Mouse (Mus musculus): ENCODE results near the gene Tmem86a. TPM values are rescaled to one million over a fixed set of nuclear protein-coding genes. Genes with fewer than 3 reads are reported as not detected.
A peak's percentile ranks its signal among the peaks of the same experiment; 100 is the strongest.

Gene Tmem86a
- polyA plus RNA-seq, 1 experiment from 2014 or later = 31.9 TPM

DNA sequence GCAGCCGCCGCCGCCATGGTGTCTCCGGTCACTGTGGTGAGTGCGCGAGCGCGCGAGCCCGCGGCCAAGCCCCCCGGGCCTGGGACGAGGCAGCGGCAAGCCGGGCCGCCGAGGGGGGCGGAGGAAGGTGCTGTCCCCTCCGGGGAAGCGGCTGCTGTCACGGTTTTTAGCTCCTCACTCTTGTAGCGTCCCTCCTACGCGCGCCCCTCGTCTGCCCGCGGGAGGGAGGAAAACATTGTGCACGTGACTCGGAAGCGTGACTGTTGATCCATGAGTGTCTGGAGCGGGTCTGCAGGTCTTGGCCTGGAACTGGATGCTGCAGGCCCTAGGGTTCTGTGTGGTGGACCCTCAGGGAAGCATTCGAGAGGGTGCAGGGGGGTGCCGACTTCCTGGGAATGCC lies 365 bp downstream of the Tmem86a start:
- peaks cover 10% of the 10 kb centered on the region for H3K4me1 ChIP-seq (ENCODE audit: insufficient read depth)
- no peaks in the 10 kb centered on the region for H3K9me3 ChIP-seq (ENCODE audit: low read depth, low read length)
- DNase-seq (peak; percentile 72), ATAC-seq (ENCODE audit: insufficient read depth) (peak; percentile 54)
- H3K27ac ChIP-seq (ENCODE audit: low read depth) = peak overlapping the region; percentile 97
- TF ChIP-seq CTCF (IDR thresholded peaks at IDR 0.05; ENCODE audit: low read depth) = no peak
- peak overlapping the region; percentile 83 for H3K9ac ChIP-seq
- H3K4me3 ChIP-seq (ENCODE audit: low read depth, low read length) = peak overlapping the region; percentile 82
- H3K27me3 ChIP-seq (ENCODE audit: insufficient read depth, low read length) = no peaks in the 10 kb centered on the region
- peaks cover 19% of the 10 kb centered on the region; the same call in 1 of the 2 replicates for H3K36me3 ChIP-seq (ENCODE audit: insufficient read depth)
- H3K4me2 ChIP-seq = peak overlapping the region; percentile 91
- WGBS = under 1% methylated on average over 34 of the region's 34 CpGs

DNA sequence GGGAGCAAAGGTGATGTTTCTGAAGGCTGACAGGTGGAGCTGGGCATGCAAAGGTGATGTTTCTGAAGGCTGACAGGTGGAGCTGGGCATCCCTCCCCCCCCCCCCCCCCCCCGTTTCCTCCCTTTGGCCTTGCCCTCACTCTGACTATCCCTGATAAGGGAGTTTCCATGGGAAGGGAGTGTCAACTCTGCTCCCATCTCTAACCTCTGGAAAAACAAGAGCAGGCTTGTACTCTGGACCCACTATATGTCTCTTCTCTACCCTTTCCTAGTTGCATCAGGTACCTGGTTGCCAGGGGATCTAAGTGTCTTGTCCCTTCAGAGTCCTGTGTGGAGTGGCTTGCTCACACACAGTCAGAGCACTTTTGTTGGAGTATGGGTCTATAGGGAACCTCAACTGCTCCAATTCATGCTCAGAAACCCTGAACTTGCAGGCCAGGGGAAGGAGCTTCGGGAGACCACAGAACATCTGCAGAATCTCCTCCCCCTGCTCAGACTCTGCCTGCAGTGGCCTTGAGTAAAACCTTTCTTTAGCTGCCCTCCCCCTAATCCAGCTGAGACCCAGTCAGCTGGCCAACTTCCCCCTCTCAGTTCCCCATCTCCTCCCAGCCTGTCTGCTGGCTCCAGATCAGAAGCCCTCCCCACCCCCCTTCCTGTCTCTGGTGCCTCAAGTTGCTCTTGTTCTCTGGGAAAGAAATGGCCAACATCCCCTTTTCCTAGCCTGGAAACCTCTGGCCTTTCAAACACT lies 1.2 kb downstream of the Tmem86a start:
- Histone ChIP-seq H3K4me3 (ENCODE audit: low read depth, low read length) (peak overlapping the region; percentile 82), H3K4me2 (peak overlapping the region; percentile 91), H3K27ac (ENCODE audit: low read depth) (peak overlapping the region; percentile 97), H3K9ac (peak overlapping the region; percentile 83), H3K9me3 (ENCODE audit: low read depth, low read length) (no peaks in the 10 kb centered on the region), H3K4me1 (ENCODE audit: insufficient read depth) (peaks cover 10% of the 10 kb centered on the region), H3K36me3 (ENCODE audit: insufficient read depth) (peaks cover 19% of the 10 kb centered on the region; the same call in 1 of the 2 replicates), H3K27me3 (ENCODE audit: insufficient read depth, low read length) (no peaks in the 10 kb centered on the region)
- ATAC-seq (ENCODE audit: insufficient read depth) = peak; percentile 64
- peak; percentile 90 for DNase-seq
- TF ChIP-seq CTCF (IDR thresholded peaks at IDR 0.05; ENCODE audit: low read depth) = no peak
- WGBS = 15% methylated on average over 1 of the region's 2 CpGs

DNA sequence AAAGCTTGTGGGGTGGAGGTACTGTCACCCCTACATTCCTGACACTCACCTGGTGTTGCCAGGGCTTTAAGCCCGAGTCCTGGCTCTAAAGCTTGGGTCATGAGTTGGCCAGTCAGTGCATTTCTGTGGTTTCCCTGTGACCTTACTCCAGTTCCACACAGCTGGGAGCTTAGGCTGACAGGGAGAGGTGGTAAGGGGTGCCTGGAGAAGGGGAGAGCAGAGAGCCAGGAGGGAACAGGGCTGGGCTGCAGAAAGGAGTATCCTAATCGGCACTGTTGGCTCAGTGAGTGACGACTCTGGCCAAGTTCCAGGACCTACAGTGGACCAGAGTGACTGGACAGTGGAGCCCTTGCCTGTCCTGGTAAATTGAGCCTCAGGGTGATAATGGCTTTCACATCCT lies 1.9 kb downstream of the Tmem86a start:
- WGBS = 15% methylated on average over 3 of the region's 3 CpGs
- H3K27me3 ChIP-seq (ENCODE audit: insufficient read depth, low read length) = no peaks in the 10 kb centered on the region
- peaks cover 19% of the 10 kb centered on the region; the same call in 1 of the 2 replicates for H3K36me3 ChIP-seq (ENCODE audit: insufficient read depth)
- peaks cover 10% of the 10 kb centered on the region for H3K4me1 ChIP-seq (ENCODE audit: insufficient read depth)
- ATAC-seq (ENCODE audit: insufficient read depth) (peak; percentile 30; the same call in 1 of the 2 replicates), DNase-seq (peak; percentile 86)
- H3K9ac ChIP-seq = peak overlapping the region; percentile 38
- H3K9me3 ChIP-seq (ENCODE audit: low read depth, low read length) = no peaks in the 10 kb centered on the region
- peak overlapping the region; percentile 82 for H3K4me3 ChIP-seq (ENCODE audit: low read depth, low read length)
- peak overlapping the region; percentile 95 for H3K27ac ChIP-seq (ENCODE audit: low read depth)
- TF ChIP-seq CTCF (IDR thresholded peaks at IDR 0.05; ENCODE audit: low read depth) = no peak
- peak overlapping the region; percentile 91 for H3K4me2 ChIP-seq

DNA sequence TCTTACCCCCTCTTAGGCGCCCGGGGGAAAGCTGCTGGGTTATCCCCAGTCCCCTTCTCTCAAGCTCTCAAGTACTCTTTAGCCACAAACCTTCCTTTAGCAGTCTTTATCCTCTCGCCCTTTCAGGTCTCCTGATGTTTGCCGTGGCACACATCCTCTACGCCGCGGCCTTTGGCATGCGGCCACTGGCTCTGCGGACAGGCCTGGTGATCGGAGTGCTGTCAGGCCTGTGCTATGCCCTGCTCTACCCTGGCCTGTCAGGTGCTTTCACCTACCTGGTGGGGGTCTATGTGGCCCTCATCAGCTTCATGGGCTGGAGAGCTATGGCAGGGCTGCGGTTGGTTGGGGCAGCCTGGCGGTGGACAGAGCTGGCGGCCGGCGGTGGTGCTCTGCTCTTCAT lies 2.9 kb downstream of the Tmem86a start:
- DNase-seq (no peak), ATAC-seq (ENCODE audit: insufficient read depth) (no peak)
- H3K27me3 ChIP-seq (ENCODE audit: insufficient read depth, low read length) = no peaks in the 10 kb centered on the region
- H3K27ac ChIP-seq (ENCODE audit: low read depth) = no peak overlapping the region; the same call in 1 of the 2 replicates
- no peak overlapping the region for H3K4me3 ChIP-seq (ENCODE audit: low read depth, low read length)
- TF ChIP-seq CTCF (IDR thresholded peaks at IDR 0.05; ENCODE audit: low read depth) = no peak
- H3K4me2 ChIP-seq = no peak overlapping the region; the same call in 1 of the 2 replicates
- H3K36me3 ChIP-seq (ENCODE audit: insufficient read depth) = peaks cover 19% of the 10 kb centered on the region; the same call in 1 of the 2 replicates
- H3K9ac ChIP-seq = no peak overlapping the region
- H3K9me3 ChIP-seq (ENCODE audit: low read depth, low read length) = no peaks in the 10 kb centered on the region
- peaks cover 10% of the 10 kb centered on the region for H3K4me1 ChIP-seq (ENCODE audit: insufficient read depth)
- WGBS = 81% methylated on average over 15 of the region's 15 CpGs

DNA sequence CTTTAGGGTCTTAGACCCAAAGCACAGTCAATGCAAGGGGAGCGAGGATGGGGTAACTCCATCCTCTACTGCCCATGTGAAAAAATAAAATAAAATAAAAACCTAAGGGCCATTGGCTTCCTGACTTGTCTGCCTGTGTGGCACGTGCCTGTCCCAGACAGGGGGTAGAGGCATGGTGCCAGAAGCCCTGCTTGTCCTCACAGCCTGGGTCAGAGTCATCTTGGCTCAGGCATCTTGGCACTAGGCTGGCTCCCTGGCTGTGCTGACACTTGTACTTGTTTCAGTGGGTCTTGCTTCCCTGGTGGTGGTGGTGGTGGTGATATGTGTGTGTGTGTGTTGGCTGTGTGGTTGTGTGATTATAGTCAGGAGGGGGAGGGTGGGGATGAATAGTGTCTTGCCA lies 4.3 kb downstream of the Tmem86a start:
- no peak for ATAC-seq (ENCODE audit: insufficient read depth)
- no peak overlapping the region for H3K9ac ChIP-seq

DNA sequence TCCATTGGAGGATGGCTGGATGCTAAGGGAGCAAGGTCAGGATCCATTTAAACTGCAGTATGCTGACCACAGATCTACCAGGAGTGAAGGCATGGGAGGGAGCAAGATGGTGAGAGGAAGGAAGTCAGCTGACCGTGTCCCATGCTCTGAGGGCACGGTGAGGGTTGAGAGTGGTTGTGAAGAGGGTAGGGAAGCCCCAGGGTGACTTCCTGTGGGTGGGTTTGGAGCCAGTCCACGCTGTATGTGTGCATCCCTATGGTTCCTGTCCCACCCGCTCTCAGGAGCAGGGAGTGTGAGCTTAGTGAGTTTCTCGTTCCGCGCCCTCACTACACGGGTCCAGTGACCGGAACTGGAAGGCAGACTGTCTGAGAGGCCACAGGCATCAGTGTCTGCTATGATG lies 5.3 kb downstream of the Tmem86a start:
- TF ChIP-seq CTCF (IDR thresholded peaks at IDR 0.05; ENCODE audit: low read depth) = no peak
- Histone ChIP-seq H3K9ac (no peak overlapping the region), H3K9me3 (ENCODE audit: low read depth, low read length) (no peaks in the 10 kb centered on the region), H3K4me1 (ENCODE audit: insufficient read depth) (peaks cover 10% of the 10 kb centered on the region), H3K27me3 (ENCODE audit: insufficient read depth, low read length) (no peaks in the 10 kb centered on the region), H3K4me2 (no peak overlapping the region), H3K27ac (ENCODE audit: low read depth) (no peak overlapping the region), H3K4me3 (ENCODE audit: low read depth, low read length) (no peak overlapping the region), H3K36me3 (ENCODE audit: insufficient read depth) (peaks cover 19% of the 10 kb centered on the region; the same call in 1 of the 2 replicates)
- ATAC-seq (ENCODE audit: insufficient read depth) (no peak), DNase-seq (no peak)
- 70% methylated on average over 9 of the region's 9 CpGs for WGBS

More for the DNA sequence above, 4.3 kb downstream of the Tmem86a start:
- Histone ChIP-seq H3K27me3 (ENCODE audit: insufficient read depth, low read length) (no peaks in the 10 kb centered on the region), H3K4me3 (ENCODE audit: low read depth, low read length) (no peak overlapping the region), H3K4me1 (ENCODE audit: insufficient read depth) (peaks cover 10% of the 10 kb centered on the region), H3K9me3 (ENCODE audit: low read depth, low read length) (no peaks in the 10 kb centered on the region), H3K27ac (ENCODE audit: low read depth) (no peak overlapping the region), H3K36me3 (ENCODE audit: insufficient read depth) (peaks cover 19% of the 10 kb centered on the region; the same call in 1 of the 2 replicates), H3K4me2 (no peak overlapping the region)
- no peak for TF ChIP-seq CTCF (IDR thresholded peaks at IDR 0.05; ENCODE audit: low read depth)
- 77% methylated on average over 2 of the region's 2 CpGs for WGBS
- no peak for DNase-seq

DNA sequence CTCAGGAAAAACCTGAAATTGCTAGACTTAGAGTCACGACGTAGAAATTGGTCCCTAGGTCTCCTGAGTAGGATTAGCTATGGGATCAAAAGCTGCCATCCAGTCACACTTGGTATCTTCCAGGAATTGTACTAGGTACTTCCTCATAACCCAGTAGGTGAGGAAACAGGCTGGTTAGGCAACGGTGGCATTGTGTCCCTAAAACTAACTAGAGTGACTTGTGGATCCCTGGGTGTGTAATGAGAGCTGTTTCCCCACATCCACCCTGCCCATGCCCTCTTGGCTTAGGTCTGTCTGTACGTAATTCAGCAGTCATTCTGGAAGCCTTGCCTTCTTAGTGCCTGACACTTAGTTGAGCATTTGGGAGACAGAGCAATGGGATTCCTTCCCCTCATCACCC lies 5.9 kb downstream of the Tmem86a start:
- ATAC-seq (ENCODE audit: insufficient read depth) = no peak
- WGBS = 74% methylated on average over 4 of the region's 4 CpGs

More for the DNA sequence above, 5.9 kb downstream of the Tmem86a start:
- DNase-seq = no peak
- Histone ChIP-seq H3K9ac (no peak overlapping the region), H3K9me3 (ENCODE audit: low read depth, low read length) (no peaks in the 10 kb centered on the region), H3K4me3 (ENCODE audit: low read depth, low read length) (no peak overlapping the region), H3K27me3 (ENCODE audit: insufficient read depth, low read length) (no peaks in the 10 kb centered on the region), H3K4me1 (ENCODE audit: insufficient read depth) (peaks cover 10% of the 10 kb centered on the region), H3K27ac (ENCODE audit: low read depth) (no peak overlapping the region), H3K36me3 (ENCODE audit: insufficient read depth) (peaks cover 19% of the 10 kb centered on the region; the same call in 1 of the 2 replicates), H3K4me2 (no peak overlapping the region)
- TF ChIP-seq CTCF (IDR thresholded peaks at IDR 0.05; ENCODE audit: low read depth) = no peak

Data from lung, embryonic 14.5 days (tissue).